Mouse (Mus musculus) limb, embryonic 11.5 days (tissue): ENCODE measurements around the gene Map4k2. TPM values are rescaled to one million over a fixed set of nuclear protein-coding genes. Genes with fewer than 3 reads are reported as not detected.
"Not testable (repeated sequence)": the region's sequence is repeated elsewhere in the genome, so short reads cannot be mapped to it uniquely, and the experiment has no call there.

Source experiments
- ATAC-seq: fragments of 200-750 bp; cut with Nextera tagmentation; 2 replicates; pipeline ENCODE4 v1.8.0; 2017; ENCODE audit warnings: low read depth; ENCODE audit not compliant: insufficient number of reproducible peaks, low FRiP score, low TSS enrichment
- DNase-seq: peaks from one replicate; pipeline ENCODE4 v3.0.0-alpha.2; 2015; ENCODE audit warnings: low spot score
- H3K27ac ChIP-seq: fragments of 300-500 bp; sonication (generic); replicated peaks from 2 replicates; pipeline ENCODE4 v1.5.1; 2014; ENCODE audit warnings: low read depth, mild to moderate bottlenecking, low read length
- H3K27me3 ChIP-seq: fragments of 300-500 bp; sonication (generic); 2 replicates; pipeline ENCODE4 v1.6.1; 2014; ENCODE audit warnings: mild to moderate bottlenecking, low read length, mixed read lengths; ENCODE audit not compliant: control insufficient read depth, insufficient read depth
- H3K36me3 ChIP-seq: fragments of 300-500 bp; sonication (generic); 2 replicates; pipeline ENCODE4 v1.6.1; 2014; ENCODE audit warnings: mild to moderate bottlenecking, low read length, moderate library complexity, mixed read lengths; ENCODE audit not compliant: control insufficient read depth, insufficient read depth
- H3K4me1 ChIP-seq: fragments of 300-500 bp; sonication (generic); 2 replicates; pipeline ENCODE4 v1.6.1; 2014; ENCODE audit warnings: low read length, mixed read lengths; ENCODE audit not compliant: control insufficient read depth, insufficient read depth
- H3K4me2 ChIP-seq: fragments of 300-500 bp; sonication (generic); 2 replicates; pipeline ENCODE4 v1.6.1; 2014; ENCODE audit warnings: low read depth, mild to moderate bottlenecking, moderate library complexity; ENCODE audit not compliant: severe bottlenecking
- H3K4me3 ChIP-seq: fragments of 300-500 bp; sonication (generic); 2 replicates; pipeline ENCODE4 v1.5.1; 2014; ENCODE audit warnings: low read depth, low read length
- H3K9ac ChIP-seq: fragments of 300-500 bp; sonication (generic); 2 replicates; pipeline ENCODE4 v1.6.1; 2014; ENCODE audit warnings: mild to moderate bottlenecking, low read length
- H3K9me3 ChIP-seq: fragments of 300-500 bp; sonication (generic); 2 replicates; pipeline ENCODE4 v1.6.1; 2016; ENCODE audit warnings: low read length; ENCODE audit not compliant: control insufficient read depth
- WGBS: fragments of 180-500 bp; shearing (Covaris S2); extraction: QIAGEN DNeasy Blood & Tissue Kit; methylation state at CpG from one replicate; pipeline ENCODE4 v1.1.7; 2014; 5-methylcytosine and 5-hydroxymethylcytosine counted together
- polyA plus RNA-seq: library from polyadenylated mRNA; unstranded; fragments of >200 nt; fragmentation: Nextera tagmentation; extraction: Ambion mirVana; gene quantifications from 2 replicates; pipeline ENCODE4 v1.2.1, GENCODE M21; 2014

Map4k2 gene
- polyA plus RNA-seq, 1 experiment from 2014 or later, result 7.3 TPM

GRCm38 (mm10) chr19:6310181-6310580 lies 30.8 kb upstream of the Map4k2 start:
- no peaks in the 10 kb centered on the region for H3K9me3 ChIP-seq
- H3K9ac ChIP-seq, result no peak overlapping the region
- H3K4me3 ChIP-seq, result no peak overlapping the region
- ATAC-seq, result no peak
- no peak for DNase-seq
- H3K4me1 ChIP-seq, result no peaks in the 10 kb centered on the region
- H3K27ac ChIP-seq, result no peak overlapping the region
- H3K4me2 ChIP-seq, result no peak overlapping the region
- 88% methylated on average over 5 of the region's 5 CpGs for WGBS
- no peaks in the 10 kb centered on the region for H3K27me3 ChIP-seq
- no peaks in the 10 kb centered on the region for H3K36me3 ChIP-seq

GRCm38 (mm10) chr19:6311783-6312182 lies 29.2 kb upstream of the Map4k2 start:
- H3K27me3 ChIP-seq, H3K9ac ChIP-seq, H3K4me2 ChIP-seq, H3K4me1 ChIP-seq, H3K9me3 ChIP-seq, ATAC-seq, H3K36me3 ChIP-seq, DNase-seq, H3K27ac ChIP-seq, H3K4me3 ChIP-seq: not testable (repeated sequence)
- 93% methylated on average over 3 of the region's 3 CpGs for WGBS

GRCm38 (mm10) chr19:6313796-6314195 lies 27.1 kb upstream of the Map4k2 start:
- Histone ChIP-seq H3K4me2 (no peak overlapping the region), H3K4me3 (no peak overlapping the region), H3K4me1 (no peaks in the 10 kb centered on the region), H3K36me3 (peaks cover 5% of the 10 kb centered on the region), H3K9me3 (no peaks in the 10 kb centered on the region), H3K27me3 (no peaks in the 10 kb centered on the region), H3K27ac (no peak overlapping the region), H3K9ac (no peak overlapping the region)
- WGBS, result 86% methylated on average over 8 of the region's 8 CpGs
- DNase-seq (no peak), ATAC-seq (no peak)

- H3K4me3 ChIP-seq, result no peak overlapping the region
- ATAC-seq (no peak), DNase-seq (no peak)
- peaks cover 5% of the 10 kb centered on the region for H3K36me3 ChIP-seq
- no peaks in the 10 kb centered on the region for H3K4me1 ChIP-seq
- no peaks in the 10 kb centered on the region for H3K27me3 ChIP-seq
- 85% methylated on average over 8 of the region's 8 CpGs for WGBS
- H3K27ac ChIP-seq, result no peak overlapping the region
- no peak overlapping the region for H3K4me2 ChIP-seq
- no peaks in the 10 kb centered on the region for H3K9me3 ChIP-seq
- no peak overlapping the region for H3K9ac ChIP-seq
Observed at GRCm38 (mm10) chr19:6314513-6314912, 26.4 kb upstream of the Map4k2 start.

- Histone ChIP-seq H3K4me1 (no peaks in the 10 kb centered on the region), H3K27ac (no peak overlapping the region), H3K27me3 (no peaks in the 10 kb centered on the region), H3K9me3 (no peaks in the 10 kb centered on the region), H3K4me3 (no peak overlapping the region), H3K36me3 (peaks cover 5% of the 10 kb centered on the region), H3K9ac (no peak overlapping the region), H3K4me2 (no peak overlapping the region)
- DNase-seq (no peak), ATAC-seq (no peak)
- WGBS, result 83% methylated on average over 14 of the region's 14 CpGs
Observed at GRCm38 (mm10) chr19:6315573-6315972, 25.4 kb upstream of the Map4k2 start.

GRCm38 (mm10) chr19:6318145-6318544 lies 22.8 kb upstream of the Map4k2 start:
- ATAC-seq (no peak), DNase-seq (no peak)
- H3K4me2 ChIP-seq, result no peak overlapping the region
- H3K4me1 ChIP-seq, result no peaks in the 10 kb centered on the region
- no peaks in the 10 kb centered on the region for H3K9me3 ChIP-seq
- H3K27ac ChIP-seq, result no peak overlapping the region
- H3K4me3 ChIP-seq, result no peak overlapping the region
- H3K27me3 ChIP-seq, result no peaks in the 10 kb centered on the region
- H3K9ac ChIP-seq, result no peak overlapping the region
- H3K36me3 ChIP-seq, result peaks cover 8% of the 10 kb centered on the region
- 94% methylated on average over 12 of the region's 12 CpGs for WGBS

GRCm38 (mm10) chr19:6321358-6321757 lies 19.6 kb upstream of the Map4k2 start:
- H3K4me3 ChIP-seq, result no peak overlapping the region
- WGBS, result 85% methylated on average over 8 of the region's 8 CpGs
- peaks cover 8% of the 10 kb centered on the region for H3K36me3 ChIP-seq
- no peaks in the 10 kb centered on the region for H3K4me1 ChIP-seq
- no peak overlapping the region for H3K27ac ChIP-seq
- no peaks in the 10 kb centered on the region for H3K27me3 ChIP-seq
- no peak for DNase-seq
- no peak for ATAC-seq
- no peak overlapping the region for H3K9ac ChIP-seq
- H3K4me2 ChIP-seq, result no peak overlapping the region
- H3K9me3 ChIP-seq, result no peaks in the 10 kb centered on the region

- Histone ChIP-seq H3K9me3 (no peaks in the 10 kb centered on the region), H3K27me3 (no peaks in the 10 kb centered on the region), H3K4me1 (no peaks in the 10 kb centered on the region), H3K9ac (no peak overlapping the region), H3K36me3 (peaks cover 7% of the 10 kb centered on the region), H3K4me3 (no peak overlapping the region), H3K27ac (no peak overlapping the region), H3K4me2 (no peak overlapping the region)
- ATAC-seq (no peak), DNase-seq (no peak)
- 86% methylated on average over 33 of the region's 33 CpGs for WGBS
Observed at GRCm38 (mm10) chr19:6321786-6322621, 18.9 kb upstream of the Map4k2 start.

GRCm38 (mm10) chr19:6324751-6325150 lies 16.2 kb upstream of the Map4k2 start:
- H3K4me3 ChIP-seq, result no peak overlapping the region
- no peaks in the 10 kb centered on the region for H3K27me3 ChIP-seq
- DNase-seq, result no peak
- no peaks in the 10 kb centered on the region for H3K9me3 ChIP-seq
- no peak for ATAC-seq
- no peak overlapping the region for H3K4me2 ChIP-seq
- H3K4me1 ChIP-seq, result no peaks in the 10 kb centered on the region
- H3K27ac ChIP-seq, result no peak overlapping the region
- H3K9ac ChIP-seq, result no peak overlapping the region; the same call in 1 of the 2 replicates
- peaks cover 3% of the 10 kb centered on the region; the same call in 1 of the 2 replicates for H3K36me3 ChIP-seq
- WGBS, result 89% methylated on average over 9 of the region's 9 CpGs
